Mouse (Mus musculus): ENCODE data around the gene Gpkow.

GRCm38 (mm10) chrX:7670921-7671623 is 25.9 kb upstream of the Gpkow start, which contains the start of gene Plp2:
- TF ChIP-seq CTCF (IDR thresholded peaks at IDR 0.05; ENCODE audit: control insufficient read depth, insufficient read depth, insufficient replicate concordance, low read depth, low read length), result no peak
- TF ChIP-seq POLR2A (IDR thresholded peaks at IDR 0.05; ENCODE audit: control insufficient read depth, low read depth, low read length), result no peak
